Mouse (Mus musculus): Measurements from ENCODE around the gene Ppp1cb. TPM values are rescaled to one million over a fixed set of nuclear protein-coding genes. Genes with fewer than 3 reads are reported as not detected.

Ppp1cb gene
- polyA plus RNA-seq, 1 experiment from 2014 or later: 194 TPM

GRCm38 (mm10) chr5:32459251-32459881 is 723 bp downstream of the Ppp1cb start:
- Histone ChIP-seq H3K9me3 (ENCODE audit: control insufficient read depth) (no peaks in the 10 kb centered on the region), H3K9ac (ENCODE audit: low read depth, low read length) (peak overlapping the region; percentile 99), H3K36me3 (ENCODE audit: control insufficient read depth, insufficient read depth) (no peaks in the 10 kb centered on the region), H3K4me1 (replicated peaks; ENCODE audit: control insufficient read depth, insufficient read depth, low read length) (no peaks in the 10 kb centered on the region), H3K4me2 (replicated peaks; ENCODE audit: low read depth) (peak overlapping the region; percentile 58), H3K4me3 (ENCODE audit: low read depth, low read length) (peak overlapping the region; percentile 80), H3K27me3 (replicated peaks; ENCODE audit: control insufficient read depth, insufficient read depth, low read length) (no peaks in the 10 kb centered on the region), H3K27ac (ENCODE audit: low read depth, low read length) (peak overlapping the region; percentile 99)
- TF ChIP-seq CTCF (IDR thresholded peaks at IDR 0.05; ENCODE audit: low read depth): no peak
- peak; percentile 77 for ATAC-seq
- WGBS: 1% methylated on average over 51 of the region's 63 CpGs

DNA sequence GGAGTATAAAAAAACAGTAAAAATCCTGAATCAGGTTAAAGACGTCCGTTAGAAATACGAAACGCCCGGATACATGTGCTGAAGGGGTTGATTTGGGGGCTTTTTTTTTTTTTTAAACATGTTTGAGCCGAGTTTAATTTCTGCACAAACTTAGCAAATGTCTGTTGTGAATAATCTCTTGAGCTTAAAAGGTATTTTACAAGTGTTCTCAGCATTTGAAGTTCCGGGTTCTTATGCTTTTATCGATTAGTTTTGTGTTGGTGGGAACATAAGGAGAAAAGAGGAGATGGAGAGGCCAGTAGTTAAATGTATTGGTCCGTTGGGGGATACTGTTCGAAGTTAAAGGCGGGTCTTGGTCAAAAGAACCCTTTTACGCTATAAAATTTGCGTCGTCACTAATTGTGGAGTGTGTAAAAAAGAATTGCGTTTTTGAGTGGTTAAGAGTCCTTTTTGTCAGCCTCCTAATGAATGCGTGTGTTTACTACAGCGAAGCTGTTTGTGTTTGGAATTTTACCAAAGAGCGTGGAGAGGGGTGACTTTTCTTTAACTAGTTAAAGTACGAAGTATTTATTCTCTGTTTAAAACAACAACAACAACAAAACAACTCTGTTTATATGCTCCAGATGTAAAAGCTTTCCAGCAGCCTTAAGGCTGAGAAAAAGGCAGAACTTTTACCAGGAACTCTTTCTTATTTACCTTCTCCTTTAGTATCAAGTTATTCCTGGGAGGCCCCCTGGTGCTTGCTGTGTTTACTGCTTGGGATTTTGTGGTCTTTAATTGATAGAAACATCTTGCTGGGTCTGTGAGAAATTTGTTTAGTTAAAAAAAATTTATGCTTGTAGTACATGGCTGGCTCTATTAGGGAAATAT is 1.5 kb downstream of the Ppp1cb start:
- peak; percentile 63 for TF ChIP-seq CTCF (IDR thresholded peaks at IDR 0.05; ENCODE audit: low read depth)
- H3K4me2 ChIP-seq (replicated peaks; ENCODE audit: low read depth): peak overlapping the region; percentile 58
- peak overlapping the region; percentile 99 for H3K27ac ChIP-seq (ENCODE audit: low read depth, low read length)
- no peaks in the 10 kb centered on the region for H3K27me3 ChIP-seq (replicated peaks; ENCODE audit: control insufficient read depth, insufficient read depth, low read length)
- peak overlapping the region; percentile 80 for H3K4me3 ChIP-seq (ENCODE audit: low read depth, low read length)
- H3K9ac ChIP-seq (ENCODE audit: low read depth, low read length): peak overlapping the region; percentile 99
- no peaks in the 10 kb centered on the region for H3K9me3 ChIP-seq (ENCODE audit: control insufficient read depth)
- WGBS: under 1% methylated on average over 19 of the region's 19 CpGs
- H3K4me1 ChIP-seq (replicated peaks; ENCODE audit: control insufficient read depth, insufficient read depth, low read length): no peaks in the 10 kb centered on the region
- H3K36me3 ChIP-seq (ENCODE audit: control insufficient read depth, insufficient read depth): no peaks in the 10 kb centered on the region
- ATAC-seq: no peak

GRCm38 (mm10) chr5:32460973-32461372 is 2.3 kb downstream of the Ppp1cb start:
- peak overlapping the region; percentile 8; the same call in 1 of the 2 replicates for H3K4me3 ChIP-seq (ENCODE audit: low read depth, low read length)
- 24% methylated on average over 2 of the region's 2 CpGs for whole genome bisulfite sequencing
- H3K9me3 ChIP-seq (ENCODE audit: control insufficient read depth): no peaks in the 10 kb centered on the region
- H3K4me2 ChIP-seq (replicated peaks; ENCODE audit: low read depth): peak overlapping the region; percentile 58
- TF ChIP-seq CTCF (IDR thresholded peaks at IDR 0.05; ENCODE audit: low read depth): no peak
- H3K27me3 ChIP-seq (replicated peaks; ENCODE audit: control insufficient read depth, insufficient read depth, low read length): no peaks in the 10 kb centered on the region
- no peaks in the 10 kb centered on the region for H3K36me3 ChIP-seq (ENCODE audit: control insufficient read depth, insufficient read depth)
- ATAC-seq: no peak
- no peak overlapping the region for H3K27ac ChIP-seq (ENCODE audit: low read depth, low read length)
- no peaks in the 10 kb centered on the region for H3K4me1 ChIP-seq (replicated peaks; ENCODE audit: control insufficient read depth, insufficient read depth, low read length)
- H3K9ac ChIP-seq (ENCODE audit: low read depth, low read length): no peak overlapping the region

- Histone ChIP-seq H3K27me3 (replicated peaks; ENCODE audit: control insufficient read depth, insufficient read depth, low read length) (no peaks in the 10 kb centered on the region), H3K9ac (ENCODE audit: low read depth, low read length) (no peak overlapping the region), H3K9me3 (ENCODE audit: control insufficient read depth) (no peaks in the 10 kb centered on the region), H3K4me2 (replicated peaks; ENCODE audit: low read depth) (peak overlapping the region; percentile 52), H3K36me3 (ENCODE audit: control insufficient read depth, insufficient read depth) (no peaks in the 10 kb centered on the region), H3K4me3 (ENCODE audit: low read depth, low read length) (no peak overlapping the region), H3K4me1 (replicated peaks; ENCODE audit: control insufficient read depth, insufficient read depth, low read length) (peaks cover 10% of the 10 kb centered on the region; the same call in 1 of the 2 replicates), H3K27ac (ENCODE audit: low read depth, low read length) (peak overlapping the region; percentile 54)
- ATAC-seq: peak; percentile 78
- no peak for TF ChIP-seq CTCF (IDR thresholded peaks at IDR 0.05; ENCODE audit: low read depth)
- WGBS: 56% methylated on average over 4 of the region's 4 CpGs
These were observed 13.8 kb downstream of the Ppp1cb start for GRCm38 (mm10) chr5:32472332-32473028.

DNA sequence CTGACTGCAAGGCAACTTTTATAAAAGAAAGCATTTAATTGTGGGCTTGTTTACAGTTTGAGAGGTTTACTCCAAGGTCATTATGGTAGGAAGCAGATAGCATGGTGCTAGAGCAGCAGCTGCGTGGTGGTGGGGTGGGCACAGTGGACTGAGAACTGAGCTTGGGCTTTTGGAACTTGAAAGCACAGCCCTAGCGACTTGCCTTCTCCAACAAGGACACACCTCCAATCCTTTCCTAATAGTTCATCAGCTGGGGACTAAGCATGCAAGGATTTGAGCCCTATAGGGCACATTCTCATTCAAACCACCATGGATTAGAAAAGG is 14.3 kb downstream of the Ppp1cb start:
- 66% methylated on average over 2 of the region's 2 CpGs for WGBS
- no peaks in the 10 kb centered on the region for H3K36me3 ChIP-seq (ENCODE audit: control insufficient read depth, insufficient read depth)
- ATAC-seq: peak; percentile 34; the same call in 1 of the 2 replicates

GRCm38 (mm10) chr5:32476501-32476900 is 17.9 kb downstream of the Ppp1cb start:
- H3K9me3 ChIP-seq (ENCODE audit: control insufficient read depth): no peaks in the 10 kb centered on the region
- no peak for TF ChIP-seq CTCF (IDR thresholded peaks at IDR 0.05; ENCODE audit: low read depth)
- H3K9ac ChIP-seq (ENCODE audit: low read depth, low read length): no peak overlapping the region
- peaks cover 10% of the 10 kb centered on the region; the same call in 1 of the 2 replicates for H3K4me1 ChIP-seq (replicated peaks; ENCODE audit: control insufficient read depth, insufficient read depth, low read length)
- no peak for ATAC-seq
- H3K4me3 ChIP-seq (ENCODE audit: low read depth, low read length): no peak overlapping the region
- no peaks in the 10 kb centered on the region for H3K27me3 ChIP-seq (replicated peaks; ENCODE audit: control insufficient read depth, insufficient read depth, low read length)
- H3K27ac ChIP-seq (ENCODE audit: low read depth, low read length): no peak overlapping the region
- H3K36me3 ChIP-seq (ENCODE audit: control insufficient read depth, insufficient read depth): peaks cover 29% of the 10 kb centered on the region
- no peak overlapping the region for H3K4me2 ChIP-seq (replicated peaks; ENCODE audit: low read depth)

More for the DNA sequence above, 14.3 kb downstream of the Ppp1cb start:
- Histone ChIP-seq H3K4me1 (replicated peaks; ENCODE audit: control insufficient read depth, insufficient read depth, low read length) (peaks cover 10% of the 10 kb centered on the region; the same call in 1 of the 2 replicates), H3K4me2 (replicated peaks; ENCODE audit: low read depth) (peak overlapping the region; percentile 52), H3K9me3 (ENCODE audit: control insufficient read depth) (no peaks in the 10 kb centered on the region), H3K4me3 (ENCODE audit: low read depth, low read length) (no peak overlapping the region), H3K27ac (ENCODE audit: low read depth, low read length) (peak overlapping the region; percentile 54), H3K9ac (ENCODE audit: low read depth, low read length) (no peak overlapping the region), H3K27me3 (replicated peaks; ENCODE audit: control insufficient read depth, insufficient read depth, low read length) (no peaks in the 10 kb centered on the region)
- TF ChIP-seq CTCF (IDR thresholded peaks at IDR 0.05; ENCODE audit: low read depth): no peak

Measured in intestine, postnatal 0 days (tissue).